Mouse (Mus musculus): ENCODE measurements around the gene Oasl2. TPM values are rescaled to one million over a fixed set of nuclear protein-coding genes. Genes with fewer than 3 reads are reported as not detected.
"Not testable (repeated sequence)": the region's sequence is repeated elsewhere in the genome, so short reads cannot be mapped to it uniquely, and the experiment has no call there.

The Oasl2 gene
- polyA plus RNA-seq, 1 experiment from 2014 or later: 6.2 TPM

DNA sequence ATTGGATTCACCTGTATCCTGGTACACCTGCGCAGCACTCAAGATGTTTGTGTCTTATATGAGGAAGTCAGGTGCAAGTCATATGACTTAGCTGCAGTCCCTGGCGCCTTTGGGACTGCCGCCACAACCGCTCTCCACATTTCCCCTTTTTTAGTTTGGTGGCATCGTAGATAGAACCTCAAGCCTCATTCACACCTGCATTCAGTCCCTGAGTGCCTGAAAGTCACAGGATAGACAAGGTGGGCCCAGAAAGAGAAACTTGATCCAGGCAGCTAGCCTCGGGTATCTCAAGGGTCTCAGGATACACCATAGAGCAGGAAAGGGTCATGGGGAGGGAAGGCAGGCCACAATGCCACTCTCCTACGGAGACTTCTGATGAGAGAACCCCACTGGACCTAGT is 14.4 kb upstream of the Oasl2 start:
- H3K4me1 ChIP-seq; H3K36me3 ChIP-seq; ATAC-seq (replicated peaks; ENCODE audit: low FRiP score); H3K9me3 ChIP-seq (replicated peaks); H3K27me3 ChIP-seq; H3K4me2 ChIP-seq; H3K27ac ChIP-seq; H3K9ac ChIP-seq; H3K4me3 ChIP-seq (replicated peaks): not testable (repeated sequence)
- WGBS: 81% methylated on average over 6 of the region's 7 CpGs

DNA sequence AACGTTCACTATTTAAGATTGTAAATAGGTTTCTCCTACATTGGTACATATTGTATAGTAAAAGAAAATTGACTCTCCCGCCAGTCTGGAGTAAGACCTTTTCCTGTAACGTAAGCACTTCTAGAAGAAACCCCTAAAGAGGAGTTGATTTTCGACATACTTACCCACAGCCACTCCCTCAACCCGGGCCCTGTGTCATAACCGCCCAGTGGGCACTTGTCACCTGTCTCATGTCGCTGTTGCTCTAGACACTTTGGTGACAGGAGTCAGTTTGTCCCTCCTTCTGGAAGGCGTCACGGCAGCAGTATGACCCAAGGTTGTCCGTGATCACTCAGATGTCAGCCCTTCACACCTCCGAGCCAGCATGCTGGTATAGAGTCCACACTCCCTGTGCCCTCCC is 13.7 kb upstream of the Oasl2 start:
- Histone ChIP-seq H3K27me3 (no peaks in the 10 kb centered on the region), H3K36me3 (no peaks in the 10 kb centered on the region), H3K9ac (no peak overlapping the region), H3K27ac (no peak overlapping the region), H3K4me1 (0 out of 2 replicates have a peak, but pooled peaks cover 7% of the 10 kb centered on the region), H3K4me3 (replicated peaks) (no peak overlapping the region), H3K4me2 (no peak overlapping the region), H3K9me3 (replicated peaks) (no peaks in the 10 kb centered on the region)
- 74% methylated on average over 11 of the region's 11 CpGs for WGBS
- ATAC-seq (replicated peaks; ENCODE audit: low FRiP score): no peak

DNA sequence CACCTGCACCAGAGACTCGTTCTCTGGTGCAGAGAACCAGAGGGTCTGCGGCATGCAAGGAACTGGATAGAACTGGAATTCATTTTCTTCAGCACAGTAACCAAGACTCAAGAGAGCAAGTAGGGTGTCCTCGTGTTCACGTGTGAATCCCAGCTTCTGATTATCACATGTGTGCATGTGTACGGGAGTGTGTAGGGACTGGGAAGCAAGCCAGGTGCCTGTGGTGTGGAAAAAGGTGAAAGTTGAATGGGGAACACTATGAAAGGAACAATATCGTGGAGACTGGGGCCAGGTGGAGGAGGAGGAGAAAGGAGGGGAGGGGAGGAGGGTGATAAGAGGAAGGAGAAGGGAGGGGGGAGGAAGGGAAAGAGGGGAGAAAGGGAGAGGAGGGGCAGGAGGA is 9.9 kb upstream of the Oasl2 start:
- 81% methylated on average over 6 of the region's 6 CpGs for whole genome bisulfite sequencing
- Histone ChIP-seq H3K4me1 (no peaks in the 10 kb centered on the region), H3K4me2 (no peak overlapping the region), H3K27me3 (no peaks in the 10 kb centered on the region), H3K36me3 (no peaks in the 10 kb centered on the region), H3K9ac (no peak overlapping the region), H3K27ac (no peak overlapping the region), H3K4me3 (replicated peaks) (no peak overlapping the region), H3K9me3 (replicated peaks) (no peaks in the 10 kb centered on the region)
- no peak for ATAC-seq (replicated peaks; ENCODE audit: low FRiP score)

DNA sequence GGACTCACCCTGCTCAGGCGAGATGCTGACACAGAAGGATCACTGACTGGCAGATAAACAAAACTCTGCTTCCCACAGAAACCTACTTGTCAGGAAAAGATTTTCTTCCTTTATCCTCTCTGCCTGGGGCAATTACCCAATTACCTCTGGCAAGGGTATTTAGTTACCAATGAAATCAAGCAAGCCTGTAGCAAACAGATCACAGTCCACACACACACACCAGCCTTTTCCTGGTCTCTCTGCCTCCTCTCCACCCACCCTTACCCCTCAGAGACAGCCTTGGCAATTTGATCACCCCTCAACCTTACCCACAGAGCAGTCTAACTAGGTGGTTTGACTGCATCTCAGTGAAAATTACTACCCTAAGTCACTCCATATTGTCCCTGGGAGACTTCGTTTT is 7.7 kb upstream of the Oasl2 start:
- Histone ChIP-seq H3K36me3 (no peaks in the 10 kb centered on the region), H3K9ac (no peak overlapping the region), H3K27me3 (no peaks in the 10 kb centered on the region), H3K4me3 (replicated peaks) (no peak overlapping the region), H3K4me1 (no peaks in the 10 kb centered on the region), H3K9me3 (replicated peaks) (no peaks in the 10 kb centered on the region), H3K4me2 (no peak overlapping the region), H3K27ac (no peak overlapping the region)
- ATAC-seq (replicated peaks; ENCODE audit: low FRiP score): no peak
- WGBS: 79% methylated on average over 2 of the region's 2 CpGs

DNA sequence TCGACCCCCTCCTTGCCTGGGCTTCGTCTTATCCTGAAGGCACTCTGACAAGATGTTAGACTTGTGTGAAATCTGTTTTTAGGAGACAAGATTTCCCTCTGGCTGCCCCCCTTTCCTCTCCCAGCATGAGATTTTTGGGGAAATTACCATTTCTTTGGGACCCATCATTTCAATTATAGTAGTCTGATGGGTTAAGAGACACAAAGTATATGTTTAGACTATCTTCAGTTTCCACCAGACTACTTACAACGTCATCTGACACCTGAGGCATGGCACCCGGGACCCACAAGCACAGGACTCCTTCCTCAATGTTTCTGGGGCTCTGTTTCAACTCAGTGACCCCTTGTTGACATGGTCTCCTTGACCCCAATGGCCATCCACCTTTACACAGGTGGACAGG is 1.2 kb upstream of the Oasl2 start:
- 78% methylated on average over 4 of the region's 4 CpGs for WGBS
- no peak overlapping the region for H3K4me2 ChIP-seq

DNA sequence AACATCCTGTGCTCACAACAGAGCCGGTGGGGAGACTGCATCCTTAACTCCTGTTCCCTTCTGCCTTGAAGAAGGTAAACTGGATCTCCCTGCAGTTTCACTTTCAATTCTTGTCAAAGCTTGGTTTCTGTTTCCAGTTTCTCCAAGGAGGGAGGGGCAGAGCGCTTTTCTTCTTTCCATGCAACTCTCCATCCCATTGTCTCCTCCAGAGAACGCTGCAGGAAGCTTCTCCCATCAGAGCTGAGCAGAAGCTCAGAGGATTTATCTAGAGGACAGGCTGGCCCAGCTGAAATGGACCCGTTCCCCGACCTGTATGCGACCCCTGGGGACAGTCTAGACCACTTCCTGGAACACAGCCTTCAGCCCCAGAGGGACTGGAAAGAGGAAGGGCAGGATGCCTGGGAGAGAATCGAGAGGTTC is 648 bp downstream of the Oasl2 start:
- no peak for ATAC-seq (replicated peaks; ENCODE audit: low FRiP score)
- Histone ChIP-seq H3K4me1 (peaks cover 14% of the 10 kb centered on the region), H3K4me2 (peak overlapping the region; percentile 50), H3K36me3 (no peaks in the 10 kb centered on the region), H3K9ac (peak overlapping the region; percentile 31; the same call in 1 of the 2 replicates), H3K27me3 (no peaks in the 10 kb centered on the region; the same call in 1 of the 2 replicates), H3K27ac (0 out of 2 replicates have a peak overlapping the region, but pooled peaks have one; percentile 22), H3K4me3 (replicated peaks) (peak overlapping the region; percentile 24), H3K9me3 (replicated peaks) (no peaks in the 10 kb centered on the region)
- WGBS: 10% methylated on average over 7 of the region's 7 CpGs

More for the DNA sequence above, 1.2 kb upstream of the Oasl2 start:
- ATAC-seq (replicated peaks; ENCODE audit: low FRiP score): no peak
- Histone ChIP-seq H3K36me3 (no peaks in the 10 kb centered on the region), H3K4me1 (peaks cover 14% of the 10 kb centered on the region), H3K27ac (no peak overlapping the region), H3K4me3 (replicated peaks) (no peak overlapping the region), H3K27me3 (no peaks in the 10 kb centered on the region), H3K9ac (no peak overlapping the region), H3K9me3 (replicated peaks) (no peaks in the 10 kb centered on the region)

DNA sequence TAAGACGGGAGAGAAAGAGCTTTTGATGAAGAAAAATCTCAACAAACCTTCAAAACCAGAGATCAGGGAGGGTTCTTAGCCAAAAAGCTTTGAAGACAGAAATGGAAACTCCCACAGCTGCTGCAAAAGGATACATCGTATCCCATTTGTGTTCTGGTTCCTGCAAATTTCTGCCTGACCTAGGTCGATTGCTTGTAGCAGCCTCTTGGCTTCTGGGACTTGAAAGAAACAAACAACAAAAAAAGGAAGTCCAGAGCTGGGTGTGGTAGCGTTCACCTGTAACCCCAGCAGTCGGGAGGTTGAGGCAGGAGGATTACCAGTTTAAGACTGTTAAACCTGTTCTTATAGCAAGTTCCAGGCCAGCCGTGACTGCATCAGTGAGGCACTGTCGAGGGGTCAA is 2.1 kb downstream of the Oasl2 start:
- no peaks in the 10 kb centered on the region; the same call in 1 of the 2 replicates for H3K27me3 ChIP-seq
- H3K4me3 ChIP-seq (replicated peaks): no peak overlapping the region
- no peak overlapping the region for H3K9ac ChIP-seq
- no peak overlapping the region for H3K4me2 ChIP-seq
- no peaks in the 10 kb centered on the region for H3K36me3 ChIP-seq
- no peak for ATAC-seq (replicated peaks; ENCODE audit: low FRiP score)
- H3K4me1 ChIP-seq: peaks cover 14% of the 10 kb centered on the region
- no peaks in the 10 kb centered on the region for H3K9me3 ChIP-seq (replicated peaks)
- H3K27ac ChIP-seq: no peak overlapping the region
- WGBS: 63% methylated on average over 7 of the region's 7 CpGs

DNA sequence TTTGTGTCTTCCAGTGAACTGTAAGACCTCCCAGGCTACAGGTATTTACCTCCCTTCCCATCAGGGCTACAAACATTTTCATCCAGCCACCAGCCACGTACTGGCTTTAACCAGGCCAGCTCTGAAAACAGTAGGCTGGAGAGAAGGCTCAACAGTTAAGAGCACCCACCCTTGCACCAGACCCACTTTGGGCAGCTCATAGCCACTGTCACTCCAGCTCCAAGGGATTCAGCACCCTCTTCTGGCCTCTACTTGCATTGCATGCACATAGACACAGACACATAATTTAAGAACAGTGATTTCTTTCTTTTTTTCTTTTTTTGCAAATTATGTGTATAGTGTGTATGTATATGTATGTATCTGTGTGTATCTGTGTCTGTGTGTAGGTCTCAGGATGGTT is 5.7 kb downstream of the Oasl2 start:
- Histone ChIP-seq H3K4me3 (replicated peaks) (no peak overlapping the region), H3K27me3 (no peaks in the 10 kb centered on the region; the same call in 1 of the 2 replicates)
- WGBS: 45% methylated on average over 1 of the region's 1 CpGs

DNA sequence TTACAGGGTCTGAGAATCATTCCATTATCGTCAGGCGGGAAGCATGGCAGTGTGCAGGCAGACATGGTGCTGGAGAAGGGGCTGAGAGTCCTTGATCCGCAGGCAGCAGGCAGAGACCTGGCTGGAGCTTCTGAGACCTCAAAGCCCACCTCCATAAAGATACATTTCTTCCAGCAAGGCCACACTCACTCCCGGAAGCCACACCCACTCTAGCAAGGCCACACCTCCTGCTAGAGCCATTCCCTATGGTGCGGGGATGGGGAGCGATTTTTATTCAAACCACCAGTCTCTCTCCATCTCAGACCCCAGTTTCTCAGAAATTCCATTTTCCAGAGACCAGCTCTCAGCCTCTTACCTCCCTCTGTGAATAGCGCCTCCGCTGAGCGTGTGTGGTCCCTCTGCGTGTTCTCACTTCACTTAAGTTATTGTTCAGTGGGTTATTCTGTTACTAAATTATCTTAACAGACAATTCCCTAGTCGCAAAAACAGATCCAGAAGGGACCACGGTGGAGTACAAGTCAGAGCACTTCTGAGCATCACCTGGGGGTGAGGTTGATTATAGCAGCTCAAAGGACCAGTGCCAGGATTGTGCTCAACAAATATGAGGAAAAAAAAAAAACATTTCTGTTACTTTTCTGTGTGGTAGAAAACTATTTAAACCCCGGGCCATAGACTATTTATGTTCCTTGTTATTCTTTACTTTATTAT is 12.0 kb downstream of the Oasl2 start:
- 55% methylated on average over 13 of the region's 13 CpGs for WGBS
- Histone ChIP-seq H3K27ac (no peak overlapping the region), H3K9ac (no peak overlapping the region), H3K4me2 (peak overlapping the region; percentile 29; the same call in 1 of the 2 replicates), H3K36me3 (no peaks in the 10 kb centered on the region), H3K27me3 (no peaks in the 10 kb centered on the region), H3K9me3 (replicated peaks) (0 out of 2 replicates have a peak, but pooled peaks cover 3% of the 10 kb centered on the region), H3K4me3 (replicated peaks) (no peak overlapping the region), H3K4me1 (peaks cover 4% of the 10 kb centered on the region; the same call in 1 of the 2 replicates)
- no peak for ATAC-seq (replicated peaks; ENCODE audit: low FRiP score)

More for the DNA sequence above, 5.7 kb downstream of the Oasl2 start:
- Histone ChIP-seq H3K9ac (no peak overlapping the region), H3K9me3 (replicated peaks) (0 out of 2 replicates have a peak, but pooled peaks cover 3% of the 10 kb centered on the region), H3K36me3 (no peaks in the 10 kb centered on the region), H3K4me2 (no peak overlapping the region), H3K4me1 (peaks cover 7% of the 10 kb centered on the region), H3K27ac (no peak overlapping the region)
- no peak for ATAC-seq (replicated peaks; ENCODE audit: low FRiP score)

DNA sequence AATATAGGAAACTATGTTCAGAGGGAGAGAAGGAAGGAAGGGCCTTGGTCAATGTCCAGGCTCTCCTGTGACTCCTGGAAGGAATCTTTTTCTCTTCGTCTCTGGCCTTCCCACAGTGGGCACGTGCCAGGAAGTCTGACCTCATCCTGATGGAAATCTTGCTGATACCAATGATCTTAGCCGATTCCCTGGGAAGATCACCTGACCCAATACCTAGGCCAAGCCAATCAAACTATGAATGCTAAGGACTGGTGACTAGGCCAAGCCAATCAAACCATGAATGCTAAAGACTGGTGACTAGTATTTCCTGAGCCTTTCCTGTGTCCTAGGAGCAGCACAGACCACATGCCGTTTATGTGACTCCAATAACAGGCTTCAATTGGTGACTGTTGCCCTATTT is 16.9 kb downstream of the Oasl2 start:
- WGBS: 72% methylated on average over 4 of the region's 4 CpGs
- ATAC-seq (replicated peaks; ENCODE audit: low FRiP score): no peak
- Histone ChIP-seq H3K9ac (no peak overlapping the region), H3K4me1 (peaks cover 3% of the 10 kb centered on the region; the same call in 1 of the 2 replicates), H3K4me2 (no peak overlapping the region), H3K4me3 (replicated peaks) (no peak overlapping the region), H3K9me3 (replicated peaks) (no peaks in the 10 kb centered on the region), H3K36me3 (no peaks in the 10 kb centered on the region), H3K27me3 (no peaks in the 10 kb centered on the region), H3K27ac (no peak overlapping the region)

DNA sequence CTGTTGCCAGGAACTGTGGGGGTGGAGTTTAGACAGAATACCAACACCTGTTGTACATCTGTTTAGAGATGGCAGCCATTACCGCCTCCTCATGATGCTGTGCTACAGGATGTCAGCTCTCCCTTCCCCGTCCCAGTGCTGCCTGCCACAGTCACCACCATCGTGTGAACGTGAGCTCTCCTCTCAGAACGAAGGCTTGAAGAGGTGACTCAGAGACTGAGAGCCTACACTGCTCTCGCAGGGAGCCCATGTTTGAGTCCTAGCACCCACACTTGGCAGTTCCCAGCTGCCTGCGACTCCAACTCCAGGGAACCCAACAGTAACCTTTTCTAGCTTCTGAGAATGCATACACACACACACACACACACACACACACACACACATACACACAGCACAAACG is 18.1 kb downstream of the Oasl2 start:
- Histone ChIP-seq H3K27ac (no peak overlapping the region), H3K4me3 (replicated peaks) (no peak overlapping the region)

DNA sequence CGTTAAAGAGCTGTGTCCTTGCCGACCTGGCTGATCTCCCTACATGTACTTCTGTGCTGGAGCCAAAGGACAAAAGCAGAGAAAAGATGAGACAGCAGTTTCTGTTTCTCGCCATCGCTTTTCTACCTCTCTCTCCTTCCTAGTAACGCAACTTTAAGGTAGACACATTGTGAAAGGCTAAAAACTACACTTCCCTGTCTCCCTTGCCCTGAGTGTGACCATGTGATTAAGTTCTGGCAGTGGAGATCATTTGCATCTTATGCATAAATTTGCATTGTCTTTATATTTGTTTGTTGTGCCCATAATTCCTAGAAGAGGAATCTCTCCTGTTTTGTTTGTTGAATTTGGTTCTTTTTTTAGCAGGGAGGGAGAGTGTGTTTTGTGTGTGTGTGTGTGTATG is 19.1 kb downstream of the Oasl2 start:
- 76% methylated on average over 5 of the region's 5 CpGs for WGBS
- no peak overlapping the region for H3K4me2 ChIP-seq
- H3K9ac ChIP-seq: no peak overlapping the region
- ATAC-seq (replicated peaks; ENCODE audit: low FRiP score): no peak
- H3K27ac ChIP-seq: no peak overlapping the region
- no peak overlapping the region for H3K4me3 ChIP-seq (replicated peaks)
- H3K27me3 ChIP-seq: no peaks in the 10 kb centered on the region
- H3K36me3 ChIP-seq: no peaks in the 10 kb centered on the region
- no peaks in the 10 kb centered on the region for H3K9me3 ChIP-seq (replicated peaks)
- H3K4me1 ChIP-seq: no peaks in the 10 kb centered on the region

More for the DNA sequence above, 18.1 kb downstream of the Oasl2 start:
- Histone ChIP-seq H3K27me3 (no peaks in the 10 kb centered on the region), H3K9ac (no peak overlapping the region), H3K4me2 (no peak overlapping the region), H3K9me3 (replicated peaks) (no peaks in the 10 kb centered on the region), H3K36me3 (no peaks in the 10 kb centered on the region), H3K4me1 (no peaks in the 10 kb centered on the region)
- ATAC-seq (replicated peaks; ENCODE audit: low FRiP score): no peak
- WGBS: 76% methylated on average over 8 of the region's 8 CpGs

DNA sequence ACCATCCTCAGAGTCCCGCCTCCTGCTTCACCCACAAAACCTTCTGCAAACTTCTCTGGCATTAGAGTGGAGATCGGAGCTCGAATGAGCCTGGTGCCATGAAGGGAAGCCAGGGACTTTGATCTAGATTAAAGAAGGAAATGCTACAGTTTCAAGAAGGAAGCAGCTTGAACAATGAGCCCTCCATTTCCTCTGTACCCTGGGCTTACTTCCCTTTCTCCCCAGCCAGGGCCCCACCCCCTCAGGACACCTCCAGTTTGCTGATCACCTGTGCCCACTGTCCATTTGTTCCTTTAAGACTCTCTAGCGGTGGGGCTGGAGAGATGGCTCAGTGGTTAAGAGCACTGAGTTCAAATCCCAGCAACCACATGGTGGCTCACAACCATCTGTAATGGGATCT is 20.0 kb downstream of the Oasl2 start:
- no peak overlapping the region for H3K4me2 ChIP-seq
- ATAC-seq (replicated peaks; ENCODE audit: low FRiP score): no peak
- peaks cover 3% of the 10 kb centered on the region for H3K4me1 ChIP-seq
- 73% methylated on average over 4 of the region's 4 CpGs for WGBS
- H3K27ac ChIP-seq: no peak overlapping the region
- H3K36me3 ChIP-seq: no peaks in the 10 kb centered on the region
- no peaks in the 10 kb centered on the region for H3K27me3 ChIP-seq
- H3K9ac ChIP-seq: no peak overlapping the region
- no peak overlapping the region for H3K4me3 ChIP-seq (replicated peaks)
- H3K9me3 ChIP-seq (replicated peaks): no peaks in the 10 kb centered on the region

Data from kidney, embryonic 15.5 days (tissue).